Mouse (Mus musculus): ENCODE results near the gene Cdkn2aip.

The Cdkn2aip gene

GRCm38 (mm10) chr8:47713761-47714745 is at the start of gene Cdkn2aip:
Gene Cdkn2aip (minus strand): TSS chr8:47713932.
- peak; percentile 98 for DNase-seq (ENCODE audit: low read depth, low spot score)

- no peak for DNase-seq (ENCODE audit: low read depth, low spot score)
These were observed 49.5 kb upstream of the Cdkn2aip start for GRCm38 (mm10) chr8:47763194-47763593.

GRCm38 (mm10) chr8:47760685-47761084 is 47.0 kb upstream of the Cdkn2aip start:
- DNase-seq (ENCODE audit: low read depth, low spot score), result no peak

GRCm38 (mm10) chr8:47760186-47760585 is 46.5 kb upstream of the Cdkn2aip start:
- DNase-seq (ENCODE audit: low read depth, low spot score), result no peak

- no peak for DNase-seq (ENCODE audit: low read depth, low spot score)
These were observed 39.4 kb upstream of the Cdkn2aip start for GRCm38 (mm10) chr8:47753121-47753520.

- DNase-seq (ENCODE audit: low read depth, low spot score), result peak; percentile 26
These were observed 36.4 kb upstream of the Cdkn2aip start for GRCm38 (mm10) chr8:47750096-47750495.

GRCm38 (mm10) chr8:47749491-47749890 is 35.8 kb upstream of the Cdkn2aip start:
- no peak for DNase-seq (ENCODE audit: low read depth, low spot score)

- no peak for DNase-seq (ENCODE audit: low read depth, low spot score)
These were observed 32.6 kb upstream of the Cdkn2aip start for GRCm38 (mm10) chr8:47746304-47746703.

GRCm38 (mm10) chr8:47745848-47746247 is 32.1 kb upstream of the Cdkn2aip start:
- no peak for DNase-seq (ENCODE audit: low read depth, low spot score)

- DNase-seq (ENCODE audit: low read depth, low spot score), result peak; percentile 36
These were observed 31.1 kb upstream of the Cdkn2aip start for GRCm38 (mm10) chr8:47744803-47745202.

GRCm38 (mm10) chr8:47743419-47743818 is 29.7 kb upstream of the Cdkn2aip start:
- DNase-seq (ENCODE audit: low read depth, low spot score), result peak; percentile 83

- DNase-seq (ENCODE audit: low read depth, low spot score), result no peak
These were observed 29.3 kb upstream of the Cdkn2aip start for GRCm38 (mm10) chr8:47742992-47743391.

GRCm38 (mm10) chr8:47742372-47742771 is 28.6 kb upstream of the Cdkn2aip start:
- no peak for DNase-seq (ENCODE audit: low read depth, low spot score)

GRCm38 (mm10) chr8:47737120-47737519 is 23.4 kb upstream of the Cdkn2aip start:
- peak; percentile 43 for DNase-seq (ENCODE audit: low read depth, low spot score)

GRCm38 (mm10) chr8:47729324-47729723 is 15.6 kb upstream of the Cdkn2aip start:
- no peak for DNase-seq (ENCODE audit: low read depth, low spot score)

- no peak for DNase-seq (ENCODE audit: low read depth, low spot score)
These were observed 13.2 kb upstream of the Cdkn2aip start for GRCm38 (mm10) chr8:47726945-47727344.

- peak; percentile 69 for DNase-seq (ENCODE audit: low read depth, low spot score)
These were observed 7.9 kb upstream of the Cdkn2aip start for GRCm38 (mm10) chr8:47721609-47722008.

GRCm38 (mm10) chr8:47718641-47719040 is 4.9 kb upstream of the Cdkn2aip start:
- peak; percentile 38 for DNase-seq (ENCODE audit: low read depth, low spot score)

- DNase-seq (ENCODE audit: low read depth, low spot score), result no peak
These were observed 515 bp downstream of the Cdkn2aip start for GRCm38 (mm10) chr8:47713171-47713663.

- DNase-seq (ENCODE audit: low read depth, low spot score), result no peak
These were observed 5.6 kb downstream of the Cdkn2aip start for GRCm38 (mm10) chr8:47708106-47708505.

GRCm38 (mm10) chr8:47706746-47707145 is 7.0 kb downstream of the Cdkn2aip start:
- DNase-seq (ENCODE audit: low read depth, low spot score), result no peak

- no peak for DNase-seq (ENCODE audit: low read depth, low spot score)
These were observed 11.4 kb downstream of the Cdkn2aip start for GRCm38 (mm10) chr8:47702333-47702732.

- no peak for DNase-seq (ENCODE audit: low read depth, low spot score)
These were observed 16.0 kb downstream of the Cdkn2aip start for GRCm38 (mm10) chr8:47697696-47698095.

All from brain, adult 2 months (tissue).